Mouse (Mus musculus) limb, embryonic 14.5 days (tissue): Measurements from ENCODE around the gene Gp1ba. TPM values are rescaled to one million over a fixed set of nuclear protein-coding genes. Genes with fewer than 3 reads are reported as not detected.

ENCODE experiments used
- ATAC-seq: fragments of 200-750 bp; cut with Nextera tagmentation; 2 replicates; pipeline ENCODE4 v1.8.0; 2017; ENCODE audit warnings: low read depth, moderate number of reproducible peaks, moderate TSS enrichment; ENCODE audit not compliant: low FRiP score
- DNase-seq: peaks from one replicate; pipeline ENCODE4 v3.0.0-alpha.2; 2015; ENCODE audit warnings: low spot score
- H3K27ac ChIP-seq: fragments of 300-500 bp; sonication (generic); replicated peaks from 2 replicates; pipeline ENCODE4 v1.5.1; 2014; ENCODE audit warnings: low read depth, mild to moderate bottlenecking, low read length, moderate library complexity, mixed read lengths
- H3K27me3 ChIP-seq: fragments of 300-500 bp; sonication (generic); 2 replicates; pipeline ENCODE4 v1.6.1; 2014; ENCODE audit warnings: low read length, mixed read lengths; ENCODE audit not compliant: control insufficient read depth, insufficient read depth
- H3K36me3 ChIP-seq: fragments of 300-500 bp; sonication (generic); 2 replicates; pipeline ENCODE4 v1.6.1; 2014; ENCODE audit warnings: mild to moderate bottlenecking, low read length, moderate library complexity, mixed read lengths; ENCODE audit not compliant: control insufficient read depth, insufficient read depth
- H3K4me1 ChIP-seq: fragments of 300-500 bp; sonication (generic); 2 replicates; pipeline ENCODE4 v1.6.1; 2014; ENCODE audit warnings: antibody characterized with exemption, low read length, mixed read lengths; ENCODE audit not compliant: control insufficient read depth, insufficient read depth
- H3K4me2 ChIP-seq: fragments of 300-500 bp; sonication (generic); replicated peaks from 2 replicates; pipeline ENCODE4 v1.6.1; 2014; ENCODE audit warnings: low read depth, mild to moderate bottlenecking, low read length, moderate library complexity; ENCODE audit not compliant: severe bottlenecking
- H3K4me3 ChIP-seq: fragments of 300-500 bp; sonication (generic); replicated peaks from 2 replicates; pipeline ENCODE4 v1.5.1; 2014; ENCODE audit warnings: low read length
- H3K9ac ChIP-seq: fragments of 300-500 bp; sonication (generic); 2 replicates; pipeline ENCODE4 v1.6.1; 2014; ENCODE audit warnings: mild to moderate bottlenecking, low read depth, low read length, moderate library complexity; ENCODE audit not compliant: severe bottlenecking
- H3K9me3 ChIP-seq: fragments of 300-500 bp; sonication (generic); 2 replicates; pipeline ENCODE4 v1.6.1; 2016; ENCODE audit warnings: low read length; ENCODE audit not compliant: control insufficient read depth
- POLR2A ChIP-seq: fragments of 200-500 bp; IDR thresholded peaks from 2 replicates; pipeline ENCODE4 v1.8.0; 2012; ENCODE audit warnings: inconsistent platforms, mild to moderate bottlenecking, moderate library complexity, borderline replicate concordance; ENCODE audit not compliant: insufficient read depth, insufficient read length; ENCODE audit errors: extremely low read depth
- WGBS: fragments of 180-500 bp; shearing (Covaris S2); extraction: QIAGEN DNeasy Blood & Tissue Kit; methylation state at CpG from one replicate; pipeline ENCODE4 v1.1.7; 2014; 5-methylcytosine and 5-hydroxymethylcytosine counted together
- polyA plus RNA-seq, 2 experiments: library from polyadenylated mRNA; depleted of rRNA in 1 of 2; stranded (reverse) in 1 of 2; unstranded in 1 of 2; fragments of >200 nt; fragmentation: Nextera tagmentation in 1 of 2; extraction: Ambion mirVana in 1 of 2; gene quantifications; 2 replicates each; pipeline versions ENCODE4 v1.2.1 to v1.2.3; 2012 to 2014

Gp1ba gene
- polyA plus RNA-seq, 2 experiments = 0.47 to 0.56 TPM

GRCm38 (mm10) chr11:70629557-70629956 lies 9.4 kb upstream of the Gp1ba start:
- no peaks in the 10 kb centered on the region for H3K36me3 ChIP-seq
- no peak overlapping the region for H3K4me2 ChIP-seq
- H3K27me3 ChIP-seq = no peaks in the 10 kb centered on the region
- DNase-seq (no peak), ATAC-seq (no peak)
- no peak overlapping the region for H3K4me3 ChIP-seq
- no peak for TF ChIP-seq POLR2A
- 51% methylated on average over 5 of the region's 5 CpGs for WGBS
- H3K27ac ChIP-seq = no peak overlapping the region
- H3K4me1 ChIP-seq = no peaks in the 10 kb centered on the region
- H3K9me3 ChIP-seq = no peaks in the 10 kb centered on the region
- no peak overlapping the region for H3K9ac ChIP-seq

DNA sequence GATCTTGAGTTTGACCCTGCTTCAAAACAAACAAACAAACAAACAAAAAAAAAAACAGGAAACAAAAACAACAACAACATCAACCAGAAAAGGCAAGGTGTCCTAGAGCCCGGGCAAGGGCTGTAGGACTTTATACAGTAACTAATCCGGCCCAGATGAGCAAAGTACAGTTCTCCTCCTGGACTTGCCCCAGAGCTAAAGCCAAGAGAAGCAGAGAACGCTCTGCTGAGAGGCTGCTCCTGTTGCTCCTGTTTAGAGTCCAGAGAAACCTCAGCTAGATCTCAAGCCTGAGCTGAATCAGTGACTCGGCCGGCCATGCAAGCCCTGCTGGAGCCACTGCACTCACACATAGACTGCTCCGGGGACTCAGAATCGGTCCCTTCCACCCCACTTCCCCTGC lies 8.8 kb upstream of the Gp1ba start:
- Histone ChIP-seq H3K9me3 (no peaks in the 10 kb centered on the region), H3K27ac (no peak overlapping the region), H3K9ac (no peak overlapping the region), H3K4me1 (no peaks in the 10 kb centered on the region), H3K36me3 (no peaks in the 10 kb centered on the region), H3K27me3 (no peaks in the 10 kb centered on the region), H3K4me3 (no peak overlapping the region), H3K4me2 (no peak overlapping the region)
- ATAC-seq (no peak), DNase-seq (no peak)
- no peak for TF ChIP-seq POLR2A
- WGBS = 64% methylated on average over 7 of the region's 7 CpGs

GRCm38 (mm10) chr11:70635601-70636000 lies 3.3 kb upstream of the Gp1ba start:
- ATAC-seq (no peak), DNase-seq (no peak)
- Histone ChIP-seq H3K36me3 (no peaks in the 10 kb centered on the region), H3K9me3 (no peaks in the 10 kb centered on the region), H3K4me3 (no peak overlapping the region), H3K4me2 (no peak overlapping the region), H3K4me1 (no peaks in the 10 kb centered on the region), H3K9ac (no peak overlapping the region), H3K27me3 (no peaks in the 10 kb centered on the region), H3K27ac (no peak overlapping the region)
- no peak for TF ChIP-seq POLR2A
- WGBS = 78% methylated on average over 4 of the region's 4 CpGs

GRCm38 (mm10) chr11:70637764-70638163 lies 1.2 kb upstream of the Gp1ba start:
- Histone ChIP-seq H3K4me2 (no peak overlapping the region), H3K4me1 (no peaks in the 10 kb centered on the region), H3K4me3 (no peak overlapping the region), H3K9me3 (no peaks in the 10 kb centered on the region), H3K27me3 (no peaks in the 10 kb centered on the region), H3K27ac (no peak overlapping the region), H3K36me3 (no peaks in the 10 kb centered on the region), H3K9ac (no peak overlapping the region)
- ATAC-seq (no peak), DNase-seq (no peak)
- no peak for TF ChIP-seq POLR2A
- WGBS = 71% methylated on average over 1 of the region's 1 CpGs

GRCm38 (mm10) chr11:70638293-70638692 lies 629 bp upstream of the Gp1ba start:
- Histone ChIP-seq H3K27ac (no peak overlapping the region), H3K9ac (no peak overlapping the region), H3K4me2 (no peak overlapping the region), H3K36me3 (no peaks in the 10 kb centered on the region), H3K27me3 (no peaks in the 10 kb centered on the region), H3K9me3 (no peaks in the 10 kb centered on the region), H3K4me3 (no peak overlapping the region), H3K4me1 (no peaks in the 10 kb centered on the region)
- no peak for ATAC-seq
- DNase-seq = no peak
- no peak for TF ChIP-seq POLR2A
- WGBS = 77% methylated on average over 1 of the region's 1 CpGs

- no peak for TF ChIP-seq POLR2A
- no peaks in the 10 kb centered on the region for H3K9me3 ChIP-seq
- no peak overlapping the region for H3K9ac ChIP-seq
- no peaks in the 10 kb centered on the region for H3K27me3 ChIP-seq
- H3K4me3 ChIP-seq = no peak overlapping the region
- H3K4me1 ChIP-seq = no peaks in the 10 kb centered on the region
- H3K27ac ChIP-seq = no peak overlapping the region
- H3K36me3 ChIP-seq = peaks cover 15% of the 10 kb centered on the region
- no peak for DNase-seq
- no peak overlapping the region for H3K4me2 ChIP-seq
- WGBS = 82% methylated on average over 8 of the region's 8 CpGs
- no peak for ATAC-seq
Observed at GRCm38 (mm10) chr11:70639976-70640375, 1.1 kb downstream of the Gp1ba start.
